Mouse (Mus musculus) liver, embryonic 14.5 days (tissue): ENCODE measurements around the gene Tmub2. TPM values are rescaled to one million over a fixed set of nuclear protein-coding genes. Genes with fewer than 3 reads are reported as not detected.

Experiments
- ATAC-seq: fragments of 200-750 bp; cut with Nextera tagmentation; 2 replicates; pipeline ENCODE4 v1.8.0; 2017; ENCODE audit warnings: moderate number of reproducible peaks, mild to moderate bottlenecking, moderate library complexity; ENCODE audit not compliant: insufficient read depth
- DNase-seq, 3 experiments: peaks; one replicate each; pipeline ENCODE4 v3.0.0-alpha.2; 2012 to 2013; ENCODE audit warnings: low read depth in 3 of 3, low spot score in 3 of 3
- H3K27ac ChIP-seq: fragments of 300-500 bp; sonication (generic); 2 replicates; pipeline ENCODE4 v1.5.1; 2014; ENCODE audit warnings: moderate library complexity, mild to moderate bottlenecking, control low read depth, inconsistent platforms
- H3K27me3 ChIP-seq: fragments of 300-500 bp; sonication (generic); 2 replicates; pipeline ENCODE4 v1.6.1; 2014; ENCODE audit warnings: mild to moderate bottlenecking, low read length, moderate library complexity; ENCODE audit not compliant: control insufficient read depth, insufficient read depth
- H3K36me3 ChIP-seq: fragments of 300-500 bp; sonication (generic); replicated peaks from 2 replicates; pipeline ENCODE4 v1.6.1; 2014; ENCODE audit warnings: low read depth; ENCODE audit not compliant: control insufficient read depth, insufficient read depth
- H3K4me1 ChIP-seq, 2 experiments: fragments of 200-500 bp in 1 of 2; fragments of 300-500 bp in 1 of 2; sonication (generic) in 1 of 2; replicated peaks; 2 replicates each; pipeline ENCODE4 v1.6.1; 2012 to 2014; ENCODE audit warnings: antibody characterized with exemption in 1 of 2, inconsistent platforms in 1 of 2, low read length in 1 of 2; ENCODE audit not compliant: control insufficient read depth in 2 of 2, insufficient read depth in 2 of 2
- H3K4me2 ChIP-seq: fragments of 300-500 bp; sonication (generic); 2 replicates; pipeline ENCODE4 v1.6.1; 2014; ENCODE audit warnings: low read depth, mild to moderate bottlenecking, control low read depth, moderate library complexity
- H3K4me3 ChIP-seq, 2 experiments: fragments of 200-500 bp in 1 of 2; fragments of 300-500 bp in 1 of 2; sonication (generic) in 1 of 2; 2 replicates each; pipeline ENCODE4 v1.5.1; 2012 to 2014; ENCODE audit warnings: low read depth in 2 of 2, low read length in 2 of 2, mild to moderate bottlenecking in 2 of 2, control low read depth in 1 of 2, inconsistent platforms in 1 of 2, moderate library complexity in 1 of 2; ENCODE audit not compliant: insufficient read depth in 1 of 2
- H3K9ac ChIP-seq: fragments of 300-500 bp; sonication (generic); replicated peaks from 2 replicates; pipeline ENCODE4 v1.6.1; 2014; ENCODE audit warnings: mild to moderate bottlenecking, control low read depth, moderate library complexity
- H3K9me3 ChIP-seq: fragments of 300-500 bp; sonication (generic); 2 replicates; pipeline ENCODE4 v1.6.1; 2016; ENCODE audit warnings: low read length, mixed read lengths; ENCODE audit not compliant: control insufficient read depth
- CTCF ChIP-seq: IDR thresholded peaks from 2 replicates; pipeline ENCODE4 v1.5.1; 2016; ENCODE audit warnings: antibody characterized with exemption, low read depth, control low read depth
- EP300 ChIP-seq: IDR thresholded peaks from 2 replicates; pipeline ENCODE4 v1.6.1; 2016; ENCODE audit warnings: antibody characterized with exemption, low read depth
- WGBS: fragments of 180-500 bp; shearing (Covaris S2); extraction: QIAGEN DNeasy Blood & Tissue Kit; methylation state at CpG from one replicate; pipeline ENCODE4 v1.1.7; 2014; ENCODE audit not compliant: insufficient replicate concordance; 5-methylcytosine and 5-hydroxymethylcytosine counted together
- polyA plus RNA-seq, 2 experiments: library from polyadenylated mRNA; depleted of rRNA in 1 of 2; stranded (reverse) in 1 of 2; unstranded in 1 of 2; fragments of >200 nt; fragmentation: Nextera tagmentation in 1 of 2; extraction: Ambion mirVana in 1 of 2; gene quantifications; 2 replicates each; pipeline versions ENCODE4 v1.2.1 to v1.2.3; 2012 to 2014

Tmub2 gene
- polyA plus RNA-seq, 2 experiments = 19.1 to 19.3 TPM

- H3K4me3 ChIP-seq = no peak overlapping the region
- ATAC-seq (no peak), DNase-seq (no peak)
- no peak overlapping the region for H3K4me2 ChIP-seq
- no peak overlapping the region for H3K27ac ChIP-seq
- H3K36me3 ChIP-seq = peaks cover 27% of the 10 kb centered on the region
- WGBS = 80% methylated on average over 11 of the region's 11 CpGs
- no peak overlapping the region for H3K9ac ChIP-seq
- H3K9me3 ChIP-seq = no peaks in the 10 kb centered on the region
- TF ChIP-seq EP300 = no peak
- TF ChIP-seq CTCF = no peak
- H3K4me1 ChIP-seq = peaks cover 9 to 13% of the 10 kb centered on the region in 2 experiments
- H3K27me3 ChIP-seq = no peaks in the 10 kb centered on the region
These were observed 6.4 kb downstream of the Tmub2 start for GRCm38 (mm10) chr11:102291051-102291535.

- 93% methylated on average over 13 of the region's 13 CpGs for WGBS
- no peak for TF ChIP-seq CTCF
- no peak for TF ChIP-seq EP300
- H3K9ac ChIP-seq = no peak overlapping the region
These were observed 9.2 kb downstream of the Tmub2 start for GRCm38 (mm10) chr11:102293971-102294370.

GRCm38 (mm10) chr11:102294416-102294815 lies 9.7 kb downstream of the Tmub2 start:
- peaks cover 25% of the 10 kb centered on the region for H3K36me3 ChIP-seq
- no peak overlapping the region for H3K9ac ChIP-seq
- H3K27ac ChIP-seq = no peak overlapping the region
- H3K4me3 ChIP-seq = no peak overlapping the region
- H3K4me1 ChIP-seq = peaks cover 9 to 12% of the 10 kb centered on the region in 2 experiments
- WGBS = 79% methylated on average over 5 of the region's 5 CpGs
- no peaks in the 10 kb centered on the region for H3K27me3 ChIP-seq
- no peak overlapping the region for H3K4me2 ChIP-seq
- H3K9me3 ChIP-seq = no peaks in the 10 kb centered on the region
- DNase-seq = no peak
- no peak for ATAC-seq
- no peak for TF ChIP-seq EP300
- TF ChIP-seq CTCF = no peak

More at GRCm38 (mm10) chr11:102293971-102294370, 9.2 kb downstream of the Tmub2 start:
- H3K4me2 ChIP-seq = no peak overlapping the region
- no peak overlapping the region for H3K4me3 ChIP-seq
- H3K36me3 ChIP-seq = peaks cover 25% of the 10 kb centered on the region
- no peaks in the 10 kb centered on the region for H3K27me3 ChIP-seq
- peaks cover 9 to 12% of the 10 kb centered on the region in 2 experiments for H3K4me1 ChIP-seq
- ATAC-seq (no peak), DNase-seq (no peak)
- no peaks in the 10 kb centered on the region for H3K9me3 ChIP-seq
- no peak overlapping the region for H3K27ac ChIP-seq

GRCm38 (mm10) chr11:102294887-102295597 lies 10.3 kb downstream of the Tmub2 start:
- ATAC-seq = no peak
- WGBS = 78% methylated on average over 12 of the region's 12 CpGs
- Histone ChIP-seq H3K4me2 (peak overlapping the region; percentile 95), H3K27me3 (no peaks in the 10 kb centered on the region), H3K36me3 (peaks cover 25% of the 10 kb centered on the region), H3K4me3 (peak overlapping the region; percentile 48 to 83), H3K9me3 (no peaks in the 10 kb centered on the region), H3K4me1 (peaks cover 9 to 12% of the 10 kb centered on the region in 2 experiments), H3K27ac (peak overlapping the region; percentile 89), H3K9ac (peak overlapping the region; percentile 84)
- DNase-seq = no peak
- TF ChIP-seq EP300 = no peak
- TF ChIP-seq CTCF = peak; percentile 41
